Mouse (Mus musculus) T-helper 2 cell (primary cell): ENCODE results near the gene Gm5725.
"Not testable (repeated sequence)": the region's sequence is repeated elsewhere in the genome, so short reads cannot be mapped to it uniquely, and the experiment has no call there.

ENCODE experiments used
- in situ Hi-C: fragments of 300-600 bp; cut with MboI, MseI; formaldehyde crosslinking; loops from one replicate; pipeline ENCODE4 v1.15.1; 2025; ENCODE audit warnings: high pct_unique_total_duplicates

Gm5725 gene

DNA sequence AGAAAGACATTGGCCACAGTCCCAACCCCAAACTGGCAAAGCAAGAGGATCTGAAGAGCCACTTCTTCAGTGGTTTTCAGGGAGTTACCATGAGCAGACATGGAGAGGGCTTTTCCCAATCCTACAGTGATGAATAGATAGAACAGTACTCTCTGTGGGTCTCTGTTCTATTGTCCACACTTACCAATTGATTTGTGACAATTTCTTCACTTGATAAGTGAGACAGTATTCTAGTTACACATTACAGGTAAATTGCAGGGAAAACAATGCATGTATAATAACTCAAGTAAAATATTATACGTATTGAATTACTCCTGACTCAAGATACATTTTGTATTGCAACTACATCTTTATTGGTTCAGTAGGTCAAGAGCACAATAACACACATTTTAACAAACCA is at the start of gene Gm5725:
TSS of gene Gm5725 (minus strand) at position 101 of the 400 bp plus-strand sequence.
- in situ Hi-C loops: not testable (repeated sequence)

DNA sequence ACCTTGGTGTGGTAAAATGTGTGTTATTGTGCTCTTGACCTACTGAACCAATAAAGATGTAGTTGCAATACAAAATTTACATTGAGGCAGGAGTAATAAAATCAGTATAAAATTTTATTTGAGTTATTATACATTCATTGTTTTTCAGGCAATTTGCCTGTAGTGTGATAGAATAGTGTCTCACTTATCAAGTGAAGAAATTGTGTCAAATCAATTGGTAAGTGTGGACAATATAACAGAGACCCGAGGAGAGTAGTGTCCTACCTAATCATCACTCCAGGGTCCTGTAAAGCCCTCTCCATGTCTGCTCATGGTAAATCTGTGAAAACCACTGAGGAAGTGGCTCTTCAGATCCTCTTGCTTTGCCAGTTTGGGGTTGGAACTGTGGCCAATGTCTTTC is 12.0 kb downstream of the Gm5725 start, which contains the start of gene Vmn1r135:
TSS of gene Vmn1r135 (plus strand) at position 301 of the 400 bp plus-strand sequence.
- in situ Hi-C loops: not testable (repeated sequence)

- in situ Hi-C loops: not testable (repeated sequence)
Observed at GRCm38 (mm10) chr7:21796628-21797027, 47.4 kb downstream of the Gm5725 start, which contains the start of gene Gm4177. Gene Gm4177 (minus strand): TSS chr7:21796728.
